Comparison of ENCODE assay signal across 11 mouse cellular contexts in the genomic region with DNA sequence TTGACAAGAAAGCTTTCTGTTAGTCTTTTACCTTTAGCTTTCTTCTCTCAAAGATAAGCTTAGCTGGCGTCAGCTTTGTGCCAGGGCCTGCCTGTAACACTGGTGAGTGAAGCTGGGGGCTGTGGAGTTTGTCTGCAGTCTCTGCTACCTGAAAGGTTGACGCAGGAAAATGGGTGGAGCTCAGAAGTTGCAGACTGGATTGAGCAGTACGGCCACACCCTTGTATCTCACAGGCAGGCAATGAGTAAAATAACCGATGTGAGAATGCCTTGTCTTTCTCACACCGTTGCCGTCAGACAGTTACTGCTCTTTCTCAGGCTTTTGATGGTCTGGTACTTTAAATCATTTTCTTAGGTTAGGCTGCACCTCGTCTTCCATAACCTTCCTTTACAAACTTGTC.
"Had no signal": no experiment of that assay in that cellular context is flagged by ENCODE, and none has a peak within 500 bp of the region (broad histone marks: within the 10 kb centered on the region; RNA-seq: fewer than 3 reads in every experiment).

No protein-coding gene starts in this region.

- DNase-seq: left cerebral cortex, postnatal 4 days; liver; liver, embryonic 13.5 days; liver, postnatal 0 days; lung, adult 18-20 months; lung, adult 2 months; lung, postnatal 10 days; lung, postnatal 14 days; lung, postnatal 36 days; lung, postnatal 4 days; midbrain, embryonic 14.5 days had no signal
